Mouse (Mus musculus): ENCODE results near the gene Ube2e1. TPM values are rescaled to one million over a fixed set of nuclear protein-coding genes. Genes with fewer than 3 reads are reported as not detected.
"Not testable (repeated sequence)": the region's sequence is repeated elsewhere in the genome, so short reads cannot be mapped to it uniquely, and the experiment has no call there.

Ube2e1 gene
- total RNA-seq, 1 experiment from 2014 or later = 78.6 TPM

DNA sequence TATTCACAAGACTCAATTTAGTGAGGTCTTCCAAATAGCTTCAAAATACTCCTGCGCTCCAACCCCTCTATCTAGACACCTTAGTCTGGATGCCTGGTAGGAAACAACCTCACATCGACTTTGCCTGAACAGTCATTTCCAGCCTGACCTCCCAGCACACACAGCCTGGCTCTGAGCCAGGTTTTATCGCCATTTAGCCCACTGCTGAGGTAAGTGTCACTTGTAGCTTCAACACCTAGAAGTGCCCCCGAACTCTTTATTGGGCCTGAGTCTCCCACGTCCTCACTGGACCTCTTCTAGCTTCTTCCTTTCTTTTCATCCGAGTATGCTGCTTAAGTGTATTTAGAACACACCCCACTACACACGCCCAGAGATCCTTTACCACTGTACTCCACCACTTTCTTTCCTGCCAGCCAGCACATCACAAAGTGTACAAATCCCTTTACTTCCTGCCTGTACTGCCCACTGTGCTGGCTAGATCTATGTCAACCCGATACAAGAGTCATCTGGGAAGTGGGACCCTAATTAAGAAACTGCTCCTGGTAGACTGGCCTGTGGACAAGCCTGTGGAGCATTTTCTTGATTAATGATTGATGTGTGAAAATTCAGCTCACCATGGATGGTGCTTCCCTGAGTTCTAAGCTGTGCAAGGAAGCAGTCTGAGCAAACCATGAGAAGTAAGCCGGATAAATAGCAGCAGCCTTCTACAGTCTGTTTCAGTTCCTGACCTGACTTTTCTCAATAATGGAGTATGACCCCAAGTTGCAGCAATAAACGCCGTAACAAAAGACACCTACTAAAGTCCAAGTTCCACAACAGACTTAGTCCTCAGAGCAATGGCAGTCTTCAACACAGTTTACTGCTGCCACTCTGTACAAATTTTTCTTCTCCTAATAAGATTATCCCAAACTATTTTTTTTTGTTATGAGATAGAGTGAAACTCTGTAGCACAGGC, 13.9 kb downstream of the Ube2e1 start:
- DNase-seq = no peak

GRCm38 (mm10) chr14:18304165-18304564, 27.5 kb downstream of the Ube2e1 start:
- DNase-seq = no peak

DNA sequence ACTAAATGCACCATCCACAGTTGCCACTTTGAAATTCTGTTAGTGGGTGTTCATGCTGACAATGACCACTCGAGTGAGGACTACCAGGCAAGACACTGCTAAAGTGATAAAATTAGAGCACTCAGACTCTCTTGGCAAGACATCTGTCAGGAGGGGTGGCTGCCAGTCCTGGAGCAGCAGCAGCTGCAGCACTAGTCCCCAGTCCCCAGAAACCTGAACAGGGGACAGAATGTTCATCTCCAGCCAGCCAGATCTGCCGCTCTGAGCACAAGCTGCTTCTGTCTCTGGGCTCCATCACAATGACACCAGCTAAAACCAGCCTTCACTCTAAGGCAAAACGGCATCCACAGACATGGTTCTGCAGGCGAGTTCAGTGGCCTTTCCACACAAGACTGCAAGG, 28.4 kb downstream of the Ube2e1 start:
- no peak for DNase-seq

- DNase-seq = no peak
Observed at GRCm38 (mm10) chr14:18302750-18303149, 28.9 kb downstream of the Ube2e1 start.

DNA sequence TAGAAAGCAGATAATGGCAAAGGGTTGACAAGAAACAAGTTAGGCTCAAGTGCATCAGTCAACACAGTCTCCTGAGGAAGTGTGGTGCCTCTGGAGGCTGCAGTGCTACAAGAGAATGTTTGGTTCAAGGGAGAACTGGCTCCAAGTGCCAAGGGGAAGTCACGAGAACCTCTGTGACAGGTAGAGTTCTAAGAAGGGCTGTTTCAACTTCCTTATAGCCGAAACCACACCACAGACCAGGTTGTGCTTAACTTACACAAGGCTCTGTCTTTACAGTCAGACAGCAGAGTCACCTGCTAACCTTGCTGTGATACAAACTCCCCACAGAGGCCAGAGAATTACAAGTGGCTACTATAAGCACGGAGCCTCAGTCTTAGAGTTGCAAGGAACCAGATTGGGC, 30.1 kb downstream of the Ube2e1 start:
- DNase-seq = no peak

- no peak for DNase-seq
Observed at GRCm38 (mm10) chr14:18300676-18301075, 31.0 kb downstream of the Ube2e1 start.

DNA sequence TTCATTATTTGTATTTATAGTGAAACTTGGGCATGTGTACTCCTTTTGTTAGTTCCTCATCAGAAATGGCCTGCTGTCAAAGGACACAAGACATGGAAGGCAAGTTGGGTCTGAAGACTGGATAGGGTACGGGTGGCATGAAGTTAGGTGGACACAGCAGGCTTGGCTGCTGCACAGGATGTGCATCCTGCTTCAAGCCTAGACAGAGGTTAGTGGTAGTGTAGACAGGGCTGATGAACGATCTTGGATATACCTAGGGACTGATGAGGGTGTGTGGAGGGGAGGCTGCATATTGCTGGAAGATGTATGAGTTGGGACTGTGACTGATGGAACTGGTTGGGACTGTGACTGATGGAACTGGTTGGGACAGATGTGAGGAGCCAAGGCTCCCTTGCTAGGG, 32.8 kb downstream of the Ube2e1 start:
- no peak for DNase-seq

GRCm38 (mm10) chr14:18297441-18297840, 34.2 kb downstream of the Ube2e1 start:
- DNase-seq = no peak

GRCm38 (mm10) chr14:18292578-18292977, 39.1 kb downstream of the Ube2e1 start:
- no peak for DNase-seq

DNA sequence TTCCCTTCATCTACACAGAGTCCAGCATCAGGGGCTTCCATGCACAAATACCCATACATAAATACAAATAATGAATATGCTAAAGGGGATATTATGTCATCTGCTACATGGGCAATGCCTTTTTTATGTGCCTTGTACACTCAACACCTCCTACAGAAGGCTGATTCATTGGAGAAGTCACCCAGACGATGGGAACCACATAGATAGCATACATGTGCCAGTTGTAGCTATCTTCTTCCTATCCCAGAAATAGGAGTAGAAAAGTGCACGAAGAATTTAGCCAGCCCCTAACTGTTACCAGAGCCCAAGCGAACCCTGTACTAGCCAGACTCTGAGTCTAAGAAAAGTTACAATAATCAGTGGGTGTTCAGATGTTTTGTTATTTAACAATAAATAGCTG, 39.5 kb downstream of the Ube2e1 start:
- DNase-seq = no peak

DNA sequence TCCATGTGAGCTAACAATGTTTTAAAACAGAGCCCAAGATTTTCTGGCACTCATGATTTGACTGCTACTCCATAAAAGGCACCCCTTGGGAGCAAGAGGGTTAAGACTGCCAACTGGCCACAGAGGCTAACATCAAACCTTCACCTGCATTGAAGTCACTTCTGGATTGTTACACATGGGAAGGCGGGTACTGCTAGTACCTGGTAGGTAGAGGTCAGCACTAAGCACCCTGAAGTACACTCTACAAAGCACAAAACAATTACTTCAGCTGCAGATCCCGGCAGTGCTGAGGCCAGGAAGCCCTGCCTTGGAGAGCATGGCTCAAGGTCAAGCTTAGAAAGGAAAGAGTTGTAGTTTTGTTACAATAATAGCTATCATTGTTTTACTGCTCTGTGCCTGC, 44.3 kb downstream of the Ube2e1 start:
- DNase-seq = no peak

- no peak for DNase-seq
Observed at GRCm38 (mm10) chr14:18286441-18286840, 45.2 kb downstream of the Ube2e1 start.

DNA sequence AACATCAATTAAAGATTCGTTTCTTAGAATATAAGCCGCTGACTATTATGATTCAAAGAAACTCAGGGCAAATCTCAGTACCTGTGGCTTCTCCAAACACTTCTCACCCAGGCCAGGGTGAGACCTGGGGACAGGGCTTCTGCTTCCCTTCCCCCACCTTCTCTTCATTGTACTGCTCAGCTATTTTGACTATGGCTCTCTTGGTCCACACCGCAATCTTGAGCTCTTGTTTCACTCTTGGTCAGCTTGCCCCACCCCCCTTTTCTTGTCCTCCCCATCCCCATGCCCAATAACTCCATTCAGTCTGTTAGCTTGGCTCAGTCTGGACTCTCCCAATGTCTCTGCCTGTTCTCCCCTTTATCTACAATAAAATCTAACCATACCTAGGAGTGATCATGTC, 46.2 kb downstream of the Ube2e1 start:
- DNase-seq = no peak

DNA sequence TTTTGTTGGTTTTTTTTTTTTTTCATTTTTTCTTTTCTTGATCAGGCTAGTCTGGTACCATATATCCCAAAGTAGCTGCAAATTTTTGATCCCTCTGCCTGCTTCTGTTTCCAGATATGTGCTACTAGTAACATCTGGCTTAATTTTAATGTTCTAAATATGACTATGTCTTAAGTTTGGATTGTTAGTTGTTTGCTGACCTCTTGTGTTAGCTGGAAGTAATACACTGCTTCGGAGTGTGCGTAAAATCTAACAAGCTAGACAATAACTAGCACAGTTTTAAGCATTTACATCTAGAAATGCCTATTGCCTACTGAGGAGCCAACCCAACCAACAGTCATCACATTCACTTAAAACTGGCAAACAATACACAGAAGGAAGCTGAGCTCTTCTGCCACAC, 47.1 kb downstream of the Ube2e1 start:
- no peak for DNase-seq

DNA sequence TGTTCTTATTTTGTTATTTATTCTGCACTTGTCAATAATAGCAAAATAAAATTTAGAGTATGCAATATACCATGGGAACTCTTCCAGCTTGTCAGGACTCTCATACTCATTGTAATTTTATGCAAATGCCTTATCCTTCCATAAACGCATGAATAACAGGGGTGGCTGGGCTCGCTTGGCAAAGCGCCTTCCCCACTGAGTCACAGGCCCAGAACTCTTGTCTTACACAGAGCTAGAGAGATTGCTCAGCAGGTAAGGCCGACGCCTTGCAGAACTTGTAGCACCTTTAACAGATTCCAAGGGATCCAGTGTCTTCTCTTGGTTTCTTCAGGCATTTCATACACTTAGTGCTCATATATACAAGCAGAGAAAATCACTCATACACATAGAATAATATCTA, 51.3 kb downstream of the Ube2e1 start:
- DNase-seq = peak; percentile 11

DNA sequence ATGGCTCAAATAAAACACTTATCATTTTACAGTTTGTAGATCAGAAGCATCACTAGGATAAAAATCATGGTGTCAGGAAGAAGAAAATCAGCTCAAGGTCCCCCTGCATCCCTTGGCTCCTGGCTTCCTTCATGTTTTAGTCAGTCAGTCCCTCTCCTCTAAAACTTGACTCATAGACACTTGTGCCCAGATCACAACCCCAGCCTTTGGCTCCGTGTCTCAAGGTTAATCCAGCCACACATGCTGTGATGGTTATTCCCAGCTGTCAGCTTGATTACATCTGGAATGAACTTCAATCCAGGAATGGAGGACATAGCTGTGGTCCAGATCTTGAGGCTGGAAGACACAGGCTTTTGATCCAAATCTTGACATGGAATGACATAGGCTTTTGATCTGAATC, 57.1 kb downstream of the Ube2e1 start:
- DNase-seq = no peak

DNA sequence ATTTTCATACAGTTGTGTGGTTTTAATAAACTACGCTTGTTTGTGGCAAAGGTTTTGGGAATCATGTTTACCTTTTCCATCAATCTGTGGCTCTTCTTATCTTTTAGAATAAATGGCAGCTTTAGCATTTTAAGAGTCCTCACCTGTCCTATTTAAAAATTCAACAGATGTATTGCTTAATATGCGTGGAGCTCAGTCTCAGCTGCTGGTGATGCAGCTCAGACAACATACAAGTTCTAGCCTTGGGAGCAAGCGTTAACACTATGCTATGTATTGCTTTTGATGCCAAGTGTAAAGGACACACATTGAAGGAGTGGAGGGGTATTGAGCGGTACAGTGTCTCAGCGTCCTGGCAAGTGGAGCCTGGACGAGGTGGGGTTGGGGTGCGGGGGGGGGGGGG, 60.0 kb downstream of the Ube2e1 start:
- DNase-seq = no peak

DNA sequence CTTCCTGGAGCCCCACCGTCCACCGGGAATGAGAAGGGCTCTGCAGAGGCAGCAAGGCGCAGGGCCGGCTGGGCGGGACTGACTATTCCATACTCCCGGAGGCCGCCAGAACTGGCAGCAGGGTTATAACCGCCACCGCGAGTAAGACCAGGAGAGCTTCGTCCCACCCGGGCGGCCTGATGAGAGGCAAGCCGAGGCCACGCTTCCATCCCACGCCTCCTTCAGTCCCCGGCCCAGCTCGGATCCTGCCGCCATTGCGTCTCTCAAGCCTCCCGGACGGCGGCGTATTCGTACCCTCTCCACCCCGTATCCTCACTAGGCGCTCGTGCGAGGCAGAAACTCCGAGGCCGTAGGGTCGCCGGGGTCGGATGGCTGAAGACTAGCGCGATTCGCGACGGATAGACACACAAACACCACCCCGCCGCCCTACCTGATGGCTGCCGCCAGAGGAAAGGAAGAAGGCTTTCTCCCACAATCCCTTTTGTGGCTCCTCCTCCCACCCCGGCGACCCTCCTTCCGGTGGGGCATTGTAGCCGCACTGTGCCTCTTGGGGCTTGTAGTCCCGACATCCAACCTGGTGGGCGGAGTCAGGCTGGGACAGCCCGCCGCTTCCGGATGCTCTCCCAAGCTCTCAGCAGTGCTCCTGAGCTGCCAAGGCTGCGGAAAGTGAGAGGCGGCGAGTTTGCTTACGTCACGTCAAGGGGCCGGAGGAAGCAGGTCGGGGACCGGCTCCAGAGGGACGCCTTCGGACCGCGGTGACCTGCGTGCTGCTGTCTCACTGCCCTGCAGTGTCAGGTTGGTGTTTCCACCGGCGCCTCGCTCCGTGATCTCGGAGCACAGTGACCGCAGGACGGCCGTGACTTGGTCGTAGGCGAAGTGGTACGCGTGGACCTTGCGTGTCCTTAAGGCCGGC, 60.9 kb downstream of the Ube2e1 start, which contains the start of the genes Nkiras1 and Rpl15:
Gene Nkiras1 (plus strand): TSS at position 608 of the 913 bp plus-strand sequence.
Gene Rpl15 (minus strand): TSS at position 863 of the 913 bp plus-strand sequence.
- peak; percentile 97 for DNase-seq

GRCm38 (mm10) chr14:18269947-18270528, 61.6 kb downstream of the Ube2e1 start:
- not testable (repeated sequence) for DNase-seq

GRCm38 (mm10) chr14:18263427-18263826, 68.2 kb downstream of the Ube2e1 start:
- peak; percentile 64 for DNase-seq

- DNase-seq = no peak
Observed at GRCm38 (mm10) chr14:18261203-18261602, 70.5 kb downstream of the Ube2e1 start.

DNA sequence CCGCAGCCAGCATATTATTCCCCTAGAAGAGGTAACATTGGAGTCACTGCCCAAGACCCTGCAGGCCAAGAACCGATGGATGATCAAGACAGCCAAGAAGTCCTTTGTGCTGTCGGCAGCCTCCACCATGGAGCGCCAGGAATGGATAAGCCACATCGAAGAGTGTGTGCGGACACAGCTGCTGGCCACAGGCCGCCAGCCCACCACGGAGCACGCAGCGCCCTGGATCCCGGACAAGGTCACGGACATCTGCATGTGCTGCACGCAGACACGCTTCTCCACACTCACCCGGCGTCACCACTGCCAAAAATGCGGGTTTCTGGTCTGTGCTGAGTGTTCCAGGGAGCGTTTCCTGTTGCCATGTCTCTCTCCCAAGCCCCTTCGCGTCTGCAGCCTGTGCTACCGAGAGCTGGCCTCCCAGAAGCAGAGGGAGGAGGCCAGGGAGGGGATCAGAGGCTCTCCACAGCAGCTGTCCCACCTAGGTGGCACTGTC, 89.0 kb downstream of the Ube2e1 start:
- no peak for DNase-seq
